Mouse (Mus musculus) kidney, postnatal 0 days (tissue): ENCODE measurements at regions not wholly inside any gene's neighbourhood (a gene's known extent, or its start where the extent isn't known, plus 50 kb on each side); places are given as distances from the start of the nearest gene placed in this dataset.
A peak's percentile ranks its signal among the peaks of the same experiment; 100 is the strongest.

Experiments
- ATAC-seq: fragments of 200-750 bp; cut with Nextera tagmentation; replicated peaks from 2 replicates; pipeline ENCODE4 v1.8.0; 2017; ENCODE audit warnings: low read depth, moderate number of reproducible peaks, moderate TSS enrichment, moderate library complexity; ENCODE audit not compliant: low FRiP score
- DNase-seq: peaks from one replicate; pipeline ENCODE4 v3.0.0-alpha.2; 2016; ENCODE audit warnings: low spot score
- H3K27ac ChIP-seq: fragments of 300-500 bp; sonication (generic); 2 replicates; pipeline ENCODE4 v1.5.1; 2014; ENCODE audit warnings: mild to moderate bottlenecking
- H3K27me3 ChIP-seq: fragments of 300-500 bp; sonication (generic); 2 replicates; pipeline ENCODE4 v1.6.1; 2014; ENCODE audit warnings: low read length, mixed read lengths; ENCODE audit not compliant: insufficient read depth
- H3K36me3 ChIP-seq: fragments of 300-500 bp; sonication (generic); 2 replicates; pipeline ENCODE4 v1.6.1; 2014; ENCODE audit warnings: low read length, mixed read lengths; ENCODE audit not compliant: insufficient read depth
- H3K4me1 ChIP-seq: fragments of 300-500 bp; sonication (generic); replicated peaks from 2 replicates; pipeline ENCODE4 v1.6.1; 2014; ENCODE audit warnings: antibody characterized with exemption, low read length, mixed read lengths; ENCODE audit not compliant: insufficient read depth
- H3K4me2 ChIP-seq: fragments of 300-500 bp; sonication (generic); 2 replicates; pipeline ENCODE4 v1.6.1; 2014; ENCODE audit warnings: mild to moderate bottlenecking, low read length, moderate library complexity, mixed read lengths
- H3K4me3 ChIP-seq: fragments of 300-500 bp; sonication (generic); replicated peaks from 2 replicates; pipeline ENCODE4 v1.5.1; 2014; ENCODE audit warnings: low read depth, low read length
- H3K9ac ChIP-seq: fragments of 300-500 bp; sonication (generic); 2 replicates; pipeline ENCODE4 v1.6.1; 2014; ENCODE audit warnings: low read depth, low read length
- H3K9me3 ChIP-seq: fragments of 300-500 bp; sonication (generic); replicated peaks from 2 replicates; pipeline ENCODE4 v1.6.1; 2016; ENCODE audit warnings: low read length, inconsistent platforms, mixed read lengths
- CTCF ChIP-seq: IDR thresholded peaks from 2 replicates; pipeline ENCODE4 v1.5.1; 2016; ENCODE audit warnings: antibody characterized with exemption, low read depth, mild to moderate bottlenecking, moderate library complexity
- WGBS: fragments of 180-500 bp; shearing (Covaris S2); extraction: QIAGEN DNeasy Blood & Tissue Kit; methylation state at CpG from one replicate; pipeline ENCODE4 v1.1.7; 2014; 5-methylcytosine and 5-hydroxymethylcytosine counted together

DNA sequence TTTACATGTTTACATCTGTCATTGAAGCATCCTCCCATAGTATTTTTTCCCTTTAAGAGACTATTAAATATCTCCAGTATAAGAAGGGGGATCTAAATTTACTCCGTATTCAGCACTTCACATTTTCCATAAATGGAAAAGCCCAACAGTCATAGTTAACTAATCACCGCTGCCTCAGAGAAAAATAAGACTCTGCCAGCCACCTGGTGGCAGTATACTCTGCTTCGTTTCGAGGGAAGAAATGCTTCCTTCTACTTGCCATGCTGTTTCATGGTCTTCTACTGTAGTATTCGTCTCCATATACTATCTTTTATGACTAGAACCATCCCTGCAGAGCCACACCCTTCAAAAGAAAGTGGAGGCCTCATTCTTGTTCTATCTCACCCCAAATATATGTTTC is 52.0 kb upstream of the Tro start:
- H3K27ac ChIP-seq = no peak overlapping the region
- peak; percentile 65 for TF ChIP-seq CTCF
- ATAC-seq = no peak
- no peak overlapping the region for H3K9ac ChIP-seq
- no peak overlapping the region for H3K4me2 ChIP-seq
- H3K4me1 ChIP-seq = no peaks in the 10 kb centered on the region
- no peaks in the 10 kb centered on the region for H3K27me3 ChIP-seq
- peak; percentile 67 for DNase-seq
- no peaks in the 10 kb centered on the region for H3K9me3 ChIP-seq
- H3K4me3 ChIP-seq = no peak overlapping the region
- H3K36me3 ChIP-seq = no peaks in the 10 kb centered on the region
- WGBS = 32% methylated on average over 5 of the region's 5 CpGs
